Mouse (Mus musculus) adrenal gland (tissue): ENCODE measurements around the gene Asprv1.

Experiments
- intact Hi-C: fragments of 180-260 bp; cut with DNase I; formaldehyde crosslinking; loops from one replicate; pipeline ENCODE4 v1.15.1; 2025

The Asprv1 gene

DNA sequence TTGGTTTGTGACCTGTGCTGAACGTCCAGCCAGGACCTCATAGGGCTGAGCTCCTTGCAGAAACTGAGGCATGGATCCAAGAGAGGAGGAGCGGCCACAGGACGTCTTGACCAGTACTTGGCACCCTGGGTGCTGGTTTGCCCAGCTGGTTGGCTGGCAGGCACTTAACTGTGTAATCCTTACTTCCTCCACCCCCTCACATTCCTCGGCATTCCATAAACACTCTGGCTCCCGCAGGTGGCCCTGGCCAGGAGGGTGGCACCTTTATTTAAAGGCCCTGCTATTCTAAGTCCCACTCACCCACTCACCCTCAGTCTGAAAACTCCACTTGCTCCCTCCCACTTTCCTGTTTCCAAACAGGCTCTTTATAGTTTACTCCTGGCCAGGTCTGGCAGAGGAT, 17.2 kb upstream of the Asprv1 start:
- intact Hi-C loops: loop anchor here (5.0 kb wide), 1 partner anchor 47 kb away; no protein-coding TSS in a partner anchor

DNA sequence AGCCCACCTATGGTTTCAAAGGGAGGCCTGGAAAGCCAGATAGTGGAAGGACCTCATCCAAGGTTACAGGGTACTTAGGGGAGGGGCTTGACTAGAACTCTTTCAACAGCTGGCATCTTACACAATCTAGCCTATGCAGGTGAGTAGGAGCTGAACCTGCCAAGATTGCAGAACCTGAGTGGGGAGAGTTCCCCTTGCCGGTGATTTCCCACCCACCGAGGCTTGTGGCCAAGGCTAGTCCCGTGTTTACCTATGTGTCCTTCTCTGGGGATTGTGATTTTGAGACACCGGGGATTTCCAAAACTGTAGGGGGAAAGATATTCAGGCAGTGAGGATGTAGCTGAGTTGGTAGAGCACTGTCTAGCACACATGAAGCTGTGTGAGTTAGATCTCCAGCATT, 12.7 kb upstream of the Asprv1 start:
- intact Hi-C loops: no loop called here

DNA sequence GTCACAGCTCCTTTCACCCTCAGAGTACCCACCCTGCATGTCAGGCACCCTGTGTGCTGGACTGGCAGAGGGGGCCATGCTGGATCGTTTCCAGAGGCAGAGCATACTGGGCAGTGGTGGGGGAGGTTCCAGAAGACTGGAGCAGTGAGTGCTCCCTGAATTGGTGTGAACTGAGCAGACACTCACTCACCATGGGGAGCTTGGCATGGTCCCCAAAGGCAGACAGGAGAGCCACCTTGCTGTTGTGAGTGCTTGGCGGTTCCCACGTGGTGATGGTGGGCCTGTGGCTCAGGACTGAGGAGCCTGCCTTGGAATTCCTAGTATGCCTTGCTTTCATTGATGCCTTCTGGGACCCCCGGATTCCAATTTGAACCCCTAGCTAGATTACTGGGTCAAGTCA, 4.8 kb upstream of the Asprv1 start:
- intact Hi-C loops: no loop called here

DNA sequence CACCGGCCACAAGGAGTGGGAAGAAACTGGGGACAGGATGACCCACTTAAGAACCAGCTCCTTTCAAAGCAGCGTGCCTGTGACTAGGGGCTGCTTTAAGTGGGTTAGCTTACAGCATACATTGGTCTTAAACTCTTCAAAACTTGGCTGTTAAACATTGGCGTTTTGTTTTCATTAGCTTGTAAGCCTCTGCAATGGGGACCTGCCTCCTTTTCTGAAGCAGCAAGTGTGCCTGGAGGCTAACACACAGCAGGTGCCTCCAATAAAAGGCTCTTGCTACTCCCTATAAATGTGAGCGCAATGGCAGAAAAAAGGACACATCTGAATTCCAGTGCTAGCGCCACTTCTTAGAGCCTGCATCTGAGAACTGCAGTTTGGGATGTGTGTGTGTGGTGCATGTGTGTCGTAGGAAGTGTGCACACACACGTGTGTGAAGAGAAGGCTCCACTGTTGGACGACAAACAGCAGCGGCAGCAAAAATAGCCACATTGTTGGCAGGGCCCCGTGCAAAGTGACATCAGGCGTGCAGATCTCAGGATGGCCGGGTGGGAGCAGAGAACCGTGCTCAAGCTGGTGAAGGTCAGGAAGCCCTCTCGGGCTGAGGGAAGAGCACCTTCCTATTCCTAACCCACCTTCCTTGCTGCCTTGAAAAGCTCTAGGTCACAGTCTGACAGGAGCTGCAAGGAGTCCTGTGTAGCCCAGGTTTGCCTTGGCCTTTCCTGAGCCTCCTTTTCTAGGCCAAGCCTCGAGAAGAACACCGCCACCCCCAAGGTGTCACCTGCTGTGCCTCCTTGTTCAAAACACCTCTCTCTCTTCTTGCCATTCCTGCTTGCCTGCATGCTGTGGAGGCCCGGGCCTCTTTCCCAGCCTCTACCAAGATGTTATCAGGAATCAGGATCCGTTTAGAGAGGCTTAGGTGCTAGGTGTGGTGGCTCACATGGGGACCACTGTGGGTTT, 3.6 kb upstream of the Asprv1 start:
- intact Hi-C loops: no loop called here

DNA sequence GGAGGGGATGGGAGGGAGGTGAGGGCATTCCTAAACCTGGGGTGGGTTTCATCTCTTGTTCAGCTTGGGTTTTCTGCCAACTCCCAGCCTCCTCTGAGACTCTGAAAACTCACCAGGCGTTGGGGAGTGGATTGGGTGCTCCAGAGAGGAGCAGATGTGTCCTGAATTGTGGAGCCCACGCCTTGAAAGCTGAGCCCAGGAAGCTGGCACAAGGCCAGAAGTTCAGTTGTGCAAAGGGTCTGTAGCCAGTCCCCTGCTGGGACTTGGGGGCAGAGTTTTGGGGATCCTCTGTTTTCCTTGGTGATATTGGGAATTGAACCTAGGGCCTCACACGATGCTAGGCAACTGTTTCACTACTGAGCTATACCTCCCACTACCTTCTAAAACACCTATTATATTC, 2.2 kb downstream of the Asprv1 start:
- intact Hi-C loops: no loop called here

DNA sequence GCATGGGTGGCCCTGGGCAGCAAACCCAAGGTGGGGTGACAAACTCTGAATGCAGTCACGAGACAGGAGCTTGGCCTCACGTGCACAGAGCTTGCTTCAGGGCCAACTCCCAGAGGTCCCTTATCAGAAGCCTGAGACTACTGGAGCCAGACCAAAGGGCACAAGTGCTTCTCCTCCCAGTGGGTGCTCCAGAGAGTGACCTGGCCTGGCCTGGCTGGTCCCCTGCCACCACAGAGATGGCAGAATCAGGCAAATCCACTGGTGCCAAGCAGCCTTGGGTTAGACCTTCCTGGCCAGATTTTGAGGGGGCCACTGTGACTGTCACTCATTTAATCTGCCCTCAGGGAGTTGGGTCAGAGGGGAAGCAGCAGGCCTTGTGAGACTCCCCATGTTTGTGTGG, 8.5 kb downstream of the Asprv1 start:
- intact Hi-C loops: loop anchor here (5.0 kb wide), 1 partner anchor 39 kb away; no protein-coding TSS in a partner anchor

DNA sequence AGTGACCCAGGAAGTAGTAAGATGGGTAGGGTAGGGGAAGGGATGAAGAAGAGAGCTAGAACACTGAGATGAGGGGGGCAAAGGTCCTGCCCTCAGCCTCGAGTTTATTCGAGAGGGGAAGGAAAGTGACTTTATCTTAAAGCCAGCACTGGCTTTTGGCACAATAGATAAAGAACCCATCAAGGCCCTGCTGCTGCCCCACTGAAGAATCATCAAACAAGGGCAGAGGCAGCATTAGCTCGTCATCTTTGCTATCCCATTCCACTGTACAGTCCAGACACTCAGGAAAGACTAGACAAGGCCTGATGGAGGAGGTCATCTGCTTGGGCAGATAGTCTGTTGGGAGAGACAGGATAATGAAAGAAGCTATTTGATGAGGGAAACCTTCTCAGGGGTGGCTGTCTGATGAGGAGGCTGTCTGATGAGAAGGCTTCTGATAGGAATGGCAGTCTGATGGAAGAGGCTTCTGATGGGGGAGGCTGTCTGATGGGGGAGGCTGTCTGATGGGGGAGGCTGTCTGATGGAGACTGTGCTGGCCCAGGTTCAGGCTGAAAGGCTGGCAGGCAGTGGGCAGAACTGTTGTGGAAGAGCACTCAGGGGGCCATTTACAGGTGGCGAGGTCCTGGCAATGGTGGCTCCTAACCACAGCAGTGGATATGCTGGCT, 9.3 kb downstream of the Asprv1 start:
- intact Hi-C loops: loop anchor here (5.0 kb wide), 1 partner anchor 40 kb away; no protein-coding TSS in a partner anchor

DNA sequence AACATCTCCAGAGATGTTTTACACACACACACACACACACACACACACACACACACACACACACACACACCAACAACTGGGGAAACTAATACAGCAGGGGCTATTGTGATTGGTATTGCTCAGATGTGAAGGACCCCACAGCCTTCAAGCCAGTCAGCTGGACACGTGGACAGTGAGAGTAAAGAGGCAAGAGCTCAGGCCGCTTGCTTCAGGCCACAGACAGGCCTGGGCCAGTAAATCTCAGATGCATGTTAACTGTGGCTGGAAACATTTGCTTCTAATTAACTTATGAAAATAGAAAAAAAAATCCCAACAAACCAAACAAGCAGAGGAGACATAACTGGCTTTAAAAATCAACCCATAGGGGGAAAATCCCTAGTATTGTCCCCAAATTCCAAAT, 9.9 kb downstream of the Asprv1 start:
- intact Hi-C loops: loop anchor here (5.0 kb wide), 1 partner anchor 41 kb away; no protein-coding TSS in a partner anchor

DNA sequence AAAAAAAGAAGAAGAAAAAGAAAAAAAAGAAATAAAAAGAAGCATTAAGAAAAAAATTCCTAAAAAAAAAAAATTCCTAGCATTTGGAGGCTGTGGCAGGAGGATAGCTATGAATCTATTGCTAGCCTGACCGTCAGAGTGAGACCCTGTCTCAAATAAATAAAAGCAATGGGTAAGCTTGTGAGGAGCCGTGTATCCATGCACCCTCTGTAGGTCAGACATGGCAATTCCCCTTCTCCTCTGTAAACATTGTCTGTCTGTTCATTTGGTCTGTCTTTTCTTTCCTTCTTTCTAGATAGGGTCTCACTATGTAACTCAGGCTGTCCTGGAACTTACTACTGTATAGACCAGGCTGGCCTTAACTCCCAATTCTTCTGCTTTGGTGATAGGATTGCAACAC, 10.5 kb downstream of the Asprv1 start:
- intact Hi-C loops: loop anchor here (5.0 kb wide), 1 partner anchor 41 kb away; no protein-coding TSS in a partner anchor

DNA sequence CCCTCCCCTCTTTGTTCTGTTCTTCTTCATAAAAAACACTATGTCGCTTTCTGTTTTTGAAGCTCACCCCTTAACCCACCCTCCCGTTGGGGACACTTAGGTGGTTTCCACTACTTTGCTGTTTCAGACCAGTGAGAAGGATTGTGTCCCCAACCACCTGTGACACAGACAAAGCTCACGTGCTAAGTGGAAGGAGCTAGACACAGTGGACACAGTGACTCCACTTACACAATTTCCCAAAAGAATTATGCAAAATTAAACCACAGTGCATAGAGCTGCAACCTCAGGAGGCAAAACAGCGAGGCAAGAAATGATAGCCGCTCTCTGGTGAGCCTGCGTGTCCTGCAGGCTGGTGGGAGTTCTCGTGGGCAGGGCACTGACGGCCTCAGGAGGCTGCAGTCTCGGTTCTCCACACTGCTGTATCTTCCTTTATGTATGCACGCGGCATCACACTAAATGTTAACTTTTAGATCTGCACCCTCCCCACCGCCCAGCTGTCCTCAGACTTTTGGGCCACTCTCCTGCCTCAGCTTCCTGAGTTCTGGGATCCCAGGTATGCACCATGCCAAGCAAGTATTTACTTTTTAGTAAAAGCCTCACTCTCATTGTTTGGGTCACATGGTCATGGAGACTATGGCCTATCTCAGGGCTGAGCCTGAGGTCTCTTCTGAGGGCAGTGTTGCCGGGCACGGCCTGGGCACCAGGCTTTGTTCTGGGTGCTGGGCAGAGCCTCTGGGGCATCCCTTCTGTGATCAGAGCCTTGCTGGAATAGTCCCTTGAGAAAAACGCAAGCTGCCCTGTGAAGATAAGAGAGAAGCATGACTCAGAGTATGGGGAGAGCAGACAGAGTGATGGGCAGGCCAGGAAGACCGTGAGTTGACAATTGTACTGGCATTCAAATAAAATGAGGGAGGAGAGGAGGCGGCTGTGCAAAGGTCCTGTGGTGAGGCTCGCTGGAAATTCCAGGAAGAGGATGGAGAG, 11.5 kb downstream of the Asprv1 start:
- intact Hi-C loops: loop anchor here (5.0 kb wide), 1 partner anchor 42 kb away; no protein-coding TSS in a partner anchor

DNA sequence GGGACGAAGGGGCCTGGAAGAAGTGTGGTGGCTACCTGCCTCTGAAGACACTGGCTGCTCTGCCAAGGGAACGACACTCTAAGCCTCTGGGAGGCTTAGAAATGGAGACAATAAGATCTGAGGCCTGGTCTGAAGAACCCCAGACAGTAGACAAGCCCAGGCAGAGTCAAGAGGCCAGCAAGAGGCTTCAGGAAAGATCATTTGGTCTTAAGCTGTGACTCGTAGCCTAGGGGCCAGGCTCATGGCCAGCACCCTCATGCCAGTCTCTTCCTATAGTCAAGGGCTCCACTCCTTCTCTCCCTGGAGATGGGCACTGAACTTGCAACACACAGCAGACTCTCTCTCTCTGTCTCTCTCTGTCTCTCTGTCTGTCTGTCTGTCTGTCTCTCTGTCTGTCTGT, 12.2 kb downstream of the Asprv1 start:
- intact Hi-C loops: no loop called here

DNA sequence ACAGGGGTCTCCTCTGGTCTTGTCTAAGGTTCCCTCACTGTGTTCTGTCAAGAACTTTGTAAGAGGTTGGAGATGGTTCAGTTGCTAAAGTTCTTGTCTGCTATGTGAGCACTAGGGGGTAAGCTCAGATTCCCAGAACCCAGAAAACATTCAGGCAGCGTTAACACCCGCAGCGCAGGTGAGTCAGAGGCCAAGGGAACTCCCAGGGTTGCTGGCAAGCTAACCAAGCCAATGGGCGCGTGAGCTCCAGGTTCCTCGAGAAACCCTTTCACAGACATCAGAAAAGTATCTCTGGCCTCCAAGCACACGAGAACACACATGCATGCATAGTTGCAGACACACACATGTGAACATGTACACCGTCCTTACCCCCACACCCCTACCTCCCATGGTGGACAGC, 12.8 kb downstream of the Asprv1 start:
- intact Hi-C loops: no loop called here

DNA sequence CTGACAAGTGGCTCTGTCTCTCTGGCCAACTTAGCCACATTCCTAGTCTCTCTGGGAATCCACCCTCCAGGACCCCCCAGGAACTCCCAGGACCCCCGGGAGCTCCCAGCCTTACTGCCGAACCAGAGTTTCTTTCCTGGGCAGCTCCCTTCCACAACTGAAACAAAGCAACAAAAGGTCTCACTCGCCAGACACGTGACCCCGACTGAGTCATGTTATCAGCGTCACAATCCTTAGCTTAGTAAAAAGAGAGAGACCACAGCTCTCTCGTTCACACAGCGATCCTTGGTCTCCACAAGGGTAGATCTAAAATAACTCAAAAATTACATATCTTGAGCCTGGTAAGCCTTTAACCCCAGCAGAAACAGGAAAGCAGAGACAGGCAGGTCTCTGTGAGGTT, 13.8 kb downstream of the Asprv1 start:
- intact Hi-C loops: no loop called here

DNA sequence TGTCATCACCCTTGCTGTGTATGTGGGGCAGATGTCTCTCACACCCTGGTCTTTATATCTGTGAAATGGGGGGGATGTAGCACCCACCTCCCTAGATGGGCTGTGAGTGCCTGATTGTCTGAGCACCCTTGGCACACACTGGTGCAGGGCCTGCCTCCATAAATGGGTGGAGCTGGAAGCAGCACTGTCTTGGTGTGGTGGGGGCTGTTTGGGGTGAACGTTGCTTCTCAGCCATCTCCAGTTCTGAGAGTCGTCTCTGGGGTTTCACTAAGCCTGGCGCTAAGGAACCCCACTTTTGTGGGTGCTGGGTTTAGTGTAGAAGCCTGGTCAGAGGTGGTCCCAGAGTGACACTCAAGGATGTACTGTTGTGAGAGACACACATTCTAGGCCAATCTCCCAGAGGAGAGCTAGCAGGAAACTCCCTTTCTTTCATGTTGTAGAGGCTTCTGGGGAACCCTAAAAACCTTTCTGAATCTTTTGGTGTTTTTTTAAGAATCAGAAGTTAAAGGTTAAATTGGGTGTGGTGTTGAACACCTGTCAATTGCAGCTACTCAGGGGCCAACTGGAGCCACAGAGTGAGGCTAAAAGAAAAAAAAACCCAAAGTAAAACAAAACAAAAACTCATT, 16.9 kb downstream of the Asprv1 start:
- intact Hi-C loops: no loop called here

DNA sequence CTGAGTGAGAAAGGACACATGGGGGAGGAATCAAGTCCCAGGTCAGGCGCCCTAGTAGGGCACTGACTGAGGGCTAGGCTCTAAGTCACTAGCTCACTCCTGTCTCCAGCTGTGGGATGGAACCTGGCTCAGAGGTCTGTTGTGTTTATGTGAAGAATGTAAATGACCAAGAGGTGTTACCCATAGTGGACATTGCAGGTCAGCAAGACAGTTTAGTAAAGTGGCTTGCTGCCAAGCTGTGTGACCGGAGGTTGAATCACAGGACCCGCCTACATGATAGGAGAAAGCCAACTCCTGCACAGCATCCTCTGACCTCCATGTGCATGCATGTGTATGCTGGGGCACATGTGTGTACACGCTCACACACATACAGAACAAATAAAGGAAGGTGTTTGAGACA, 17.6 kb downstream of the Asprv1 start:
- intact Hi-C loops: no loop called here

DNA sequence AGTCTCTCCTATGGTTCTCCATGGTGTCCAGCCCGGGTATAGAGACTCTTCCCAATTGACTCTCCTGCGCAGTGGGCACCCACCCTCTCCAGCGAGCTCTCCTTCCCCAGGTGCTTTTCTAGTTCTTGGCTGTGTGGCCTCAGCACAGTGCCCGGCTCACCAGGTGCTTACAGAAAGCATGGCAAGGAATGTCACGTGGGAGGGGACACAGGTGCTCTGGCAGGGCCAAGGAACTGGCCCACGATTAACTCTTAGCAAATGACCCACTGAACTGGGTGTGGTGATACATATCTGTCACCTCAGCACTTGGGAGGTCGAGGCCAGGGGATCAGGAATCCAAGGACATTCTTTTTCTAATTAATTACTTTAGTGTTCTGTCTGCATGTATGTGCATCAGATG, 18.2 kb downstream of the Asprv1 start:
- intact Hi-C loops: no loop called here

DNA sequence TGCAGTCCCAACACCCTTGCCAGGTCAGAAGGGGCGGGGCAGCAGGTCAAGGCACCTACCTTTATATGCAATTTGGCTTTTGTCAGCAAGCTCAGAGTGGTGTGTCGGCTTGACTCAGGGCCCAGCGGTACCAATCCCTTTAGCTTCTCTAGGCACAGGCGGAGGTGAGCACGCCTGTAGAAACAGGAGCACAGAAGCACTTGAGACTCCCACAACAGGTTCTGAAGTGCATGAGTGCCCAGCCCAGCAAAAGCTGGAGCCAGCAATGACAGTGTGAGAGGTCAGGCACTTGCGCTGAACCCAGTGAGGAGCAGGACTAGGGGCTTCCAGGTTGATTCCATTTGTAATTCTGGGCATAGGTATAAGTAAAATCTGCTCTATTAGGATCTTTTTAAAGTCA, 25.1 kb downstream of the Asprv1 start:
- intact Hi-C loops: no loop called here

DNA sequence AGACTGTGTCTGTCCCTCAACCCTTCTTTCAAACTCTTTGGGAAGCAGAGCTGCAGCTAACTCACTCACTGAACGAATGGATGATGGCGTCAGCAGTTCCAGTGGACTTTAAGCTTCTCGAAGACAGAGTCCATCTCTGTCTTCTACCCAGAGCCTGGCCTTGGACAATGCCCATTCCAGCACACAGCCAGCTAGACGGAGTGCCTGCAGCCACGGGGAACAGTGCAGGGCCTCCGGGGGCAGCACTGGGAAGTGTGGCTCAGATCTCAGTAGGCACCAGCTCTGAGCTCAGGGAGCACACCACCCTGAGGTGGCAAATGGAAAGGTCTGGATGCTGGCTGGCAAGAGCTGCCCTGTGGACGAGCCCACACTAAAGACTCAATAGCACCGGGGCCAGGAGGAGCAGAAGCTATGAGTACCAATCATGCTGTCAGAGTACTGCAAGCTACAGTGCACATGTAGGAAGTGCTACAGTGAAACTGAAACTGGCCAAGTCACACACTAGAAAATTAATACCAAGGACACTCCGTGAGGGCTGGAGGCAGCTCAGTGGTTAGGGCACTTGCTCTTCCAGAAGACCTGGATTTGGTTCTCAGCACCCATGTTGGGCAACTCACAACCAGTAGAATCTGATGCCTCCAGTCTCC, 26.4 kb downstream of the Asprv1 start:
- intact Hi-C loops: no loop called here

DNA sequence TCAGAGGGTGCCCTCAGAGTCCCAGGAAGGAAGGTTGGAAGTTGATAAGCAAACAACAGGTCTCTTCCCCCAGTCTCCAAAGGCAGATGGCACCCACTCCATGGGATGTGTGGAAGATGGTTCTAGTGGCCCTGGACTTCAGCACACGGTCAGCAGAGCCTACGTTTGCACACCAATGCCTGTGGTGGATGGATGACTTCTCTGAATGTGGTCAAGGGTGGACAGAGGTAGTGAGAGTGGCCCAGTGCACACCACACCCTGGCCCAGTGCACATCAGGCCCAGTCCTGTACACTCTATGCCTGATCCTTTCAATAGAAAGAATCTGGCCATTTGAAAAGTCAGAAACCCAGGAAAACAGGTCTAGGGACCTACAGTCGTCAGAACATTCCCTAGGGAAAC, 30.5 kb downstream of the Asprv1 start:
- intact Hi-C loops: loop anchor here (5.0 kb wide), 1 partner anchor 46 kb away; no protein-coding TSS in a partner anchor
